Mouse (Mus musculus): ENCODE measurements around the gene Ppp2r5b. TPM values are rescaled to one million over a fixed set of nuclear protein-coding genes. Genes with fewer than 3 reads are reported as not detected.

The Ppp2r5b gene
- total RNA-seq, 2 experiments from 2014 or later = 30.7 to 31.7 TPM

GRCm38 (mm10) chr19:6269798-6270475 is 34.3 kb upstream of the Ppp2r5b start:
- intact Hi-C loops (cut with DNase I) = no loop called here
- no peak for DNase-seq

GRCm38 (mm10) chr19:6268670-6269132 is 33.0 kb upstream of the Ppp2r5b start:
- DNase-seq = no peak
- intact Hi-C loops (cut with DNase I) = loop anchor here (1.0 kb wide), 1 partner anchor 36 kb away; no protein-coding TSS in a partner anchor

- intact Hi-C loops (cut with DNase I) = loop anchor here (1.0 kb wide), 1 partner anchor 36 kb away; no protein-coding TSS in a partner anchor
- DNase-seq = peak; percentile 89 to 95
Measured at GRCm38 (mm10) chr19:6268170-6268528, 32.5 kb upstream of the Ppp2r5b start.

GRCm38 (mm10) chr19:6267306-6268169 is 31.9 kb upstream of the Ppp2r5b start:
- peak in 1 of 2 experiments; percentile 32 for DNase-seq

GRCm38 (mm10) chr19:6265727-6266182 is 30.1 kb upstream of the Ppp2r5b start:
- intact Hi-C loops (cut with DNase I) = no loop called here
- no peak for DNase-seq

More at GRCm38 (mm10) chr19:6267306-6268169, 31.9 kb upstream of the Ppp2r5b start:
- intact Hi-C loops (cut with DNase I) = loop anchor here (1.0 kb wide), 1 partner anchor 37 kb away; no protein-coding TSS in a partner anchor

- intact Hi-C loops (cut with DNase I) = no loop called here
Measured at GRCm38 (mm10) chr19:6264945-6265344, 29.3 kb upstream of the Ppp2r5b start.

GRCm38 (mm10) chr19:6264200-6264599 is 28.5 kb upstream of the Ppp2r5b start:
- DNase-seq = no peak
- intact Hi-C loops (cut with DNase I) = no loop called here

More at GRCm38 (mm10) chr19:6264945-6265344, 29.3 kb upstream of the Ppp2r5b start:
- DNase-seq = no peak

GRCm38 (mm10) chr19:6262839-6263433 is 27.3 kb upstream of the Ppp2r5b start:
- intact Hi-C loops (cut with DNase I) = loop anchor here (1.0 kb wide), 1 partner anchor 68 kb away; no protein-coding TSS in a partner anchor
- DNase-seq = no peak

GRCm38 (mm10) chr19:6262222-6262621 is 26.6 kb upstream of the Ppp2r5b start:
- peak; percentile 65 to 86 for DNase-seq
- intact Hi-C loops (cut with DNase I) = loop anchor here (1.0 kb wide), 1 partner anchor 69 kb away; no protein-coding TSS in a partner anchor

- no peak for DNase-seq
- intact Hi-C loops (cut with DNase I) = no loop called here
Measured at GRCm38 (mm10) chr19:6261379-6261778, 25.7 kb upstream of the Ppp2r5b start.

- no peak for DNase-seq
- intact Hi-C loops (cut with DNase I) = no loop called here
Measured at GRCm38 (mm10) chr19:6260946-6261345, 25.3 kb upstream of the Ppp2r5b start.

GRCm38 (mm10) chr19:6260428-6260827 is 24.8 kb upstream of the Ppp2r5b start:
- DNase-seq = peak in 1 of 2 experiments; percentile 28
- intact Hi-C loops (cut with DNase I) = no loop called here

- no peak for DNase-seq
- intact Hi-C loops (cut with DNase I) = no loop called here
Measured at GRCm38 (mm10) chr19:6253021-6253420, 17.3 kb upstream of the Ppp2r5b start.

GRCm38 (mm10) chr19:6247526-6248300 is 12.0 kb upstream of the Ppp2r5b start:
- DNase-seq = no peak
- intact Hi-C loops (cut with DNase I) = no loop called here

- no peak for DNase-seq
- intact Hi-C loops (cut with DNase I) = loop anchor here (2.0 kb wide), 1 partner anchor 699 kb away; no protein-coding TSS in a partner anchor
Measured at GRCm38 (mm10) chr19:6245806-6246205, 10.1 kb upstream of the Ppp2r5b start.

- DNase-seq = no peak
- intact Hi-C loops (cut with DNase I) = no loop called here
Measured at GRCm38 (mm10) chr19:6243226-6243625, 7.6 kb upstream of the Ppp2r5b start.

GRCm38 (mm10) chr19:6242281-6242680 is 6.6 kb upstream of the Ppp2r5b start:
- peak; percentile 56 to 67 for DNase-seq
- intact Hi-C loops (cut with DNase I) = no loop called here

- peak; percentile 98 to 99 for DNase-seq
- intact Hi-C loops (cut with DNase I) = no loop called here
Measured at GRCm38 (mm10) chr19:6241274-6242107, 5.8 kb upstream of the Ppp2r5b start, which contains the start of gene Atg2a. Gene Atg2a, plus strand, starts transcription at chr19:6241668.

GRCm38 (mm10) chr19:6240725-6241124 is 5.1 kb upstream of the Ppp2r5b start:
- no peak for DNase-seq
- intact Hi-C loops (cut with DNase I) = no loop called here

Measured in heart, postnatal 10 days (tissue).